Mouse (Mus musculus): ENCODE data around the gene Olr1. TPM values are rescaled to one million over a fixed set of nuclear protein-coding genes. Genes with fewer than 3 reads are reported as not detected.
"Not testable (repeated sequence)": the region's sequence is repeated elsewhere in the genome, so short reads cannot be mapped to it uniquely, and the experiment has no call there.

Olr1 gene
- total RNA-seq, 2 experiments from 2014 or later: not detected

DNA sequence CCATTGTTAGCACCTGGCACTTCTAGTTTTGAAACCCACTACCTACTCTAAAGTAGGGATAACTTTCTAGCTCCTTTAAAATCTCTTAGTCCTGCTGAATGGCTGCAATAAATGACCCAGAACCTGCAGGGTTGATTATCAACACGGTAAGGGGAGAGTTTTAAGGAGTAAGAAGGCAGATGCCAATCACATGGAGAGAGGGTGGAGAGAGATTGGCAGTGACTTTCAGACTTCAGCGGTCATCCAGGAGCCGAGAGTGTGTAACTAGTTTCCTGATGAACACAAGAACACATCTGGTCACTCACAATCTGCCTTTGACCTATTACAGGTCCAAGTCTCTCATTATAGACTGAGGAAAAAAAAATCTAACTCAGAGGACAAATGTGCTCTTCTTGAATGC lies 5.4 kb upstream of the Olr1 start, which contains the start of gene Tmem52b:
Tmem52b (plus strand) TSS at position 189 of the 400 bp plus-strand sequence.
- DNase-seq: no peak

DNA sequence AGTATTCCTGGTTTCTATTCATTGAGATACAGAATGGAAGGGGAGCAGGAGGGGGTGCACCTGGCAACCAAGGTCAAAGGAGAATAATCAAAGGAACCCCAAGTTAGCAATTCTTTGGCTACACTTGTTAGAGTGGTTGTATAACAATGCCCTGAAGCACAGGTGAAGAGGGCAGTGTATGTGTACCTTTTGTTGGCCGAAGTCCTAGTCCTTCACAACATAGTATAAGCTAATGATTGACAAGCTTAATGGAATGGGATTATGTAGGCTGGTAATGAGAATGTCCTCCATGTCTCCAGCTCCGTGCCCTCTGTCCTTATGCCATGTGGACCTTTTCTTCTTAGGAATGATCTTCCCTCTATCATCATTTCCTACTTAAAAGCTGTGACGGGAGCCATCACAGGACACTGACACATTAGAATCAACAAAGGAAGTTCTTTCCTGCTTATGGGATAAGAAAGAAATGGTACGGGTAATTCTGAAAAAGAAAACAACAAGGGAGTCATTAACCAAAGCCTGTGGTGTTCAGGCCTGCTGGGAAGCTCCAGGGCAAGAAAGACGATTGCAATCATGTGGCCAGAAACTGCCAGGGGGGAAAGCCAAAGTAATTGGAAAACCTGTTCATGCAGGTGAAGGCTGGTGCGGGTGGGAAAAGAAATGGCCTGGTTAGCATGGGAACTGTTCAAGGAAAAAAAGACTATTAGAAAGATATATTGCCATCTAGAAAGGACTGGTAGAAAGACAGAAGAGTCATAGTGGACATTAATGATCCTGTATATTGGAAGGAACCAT lies 3.4 kb upstream of the Olr1 start:
- no peak for DNase-seq

DNA sequence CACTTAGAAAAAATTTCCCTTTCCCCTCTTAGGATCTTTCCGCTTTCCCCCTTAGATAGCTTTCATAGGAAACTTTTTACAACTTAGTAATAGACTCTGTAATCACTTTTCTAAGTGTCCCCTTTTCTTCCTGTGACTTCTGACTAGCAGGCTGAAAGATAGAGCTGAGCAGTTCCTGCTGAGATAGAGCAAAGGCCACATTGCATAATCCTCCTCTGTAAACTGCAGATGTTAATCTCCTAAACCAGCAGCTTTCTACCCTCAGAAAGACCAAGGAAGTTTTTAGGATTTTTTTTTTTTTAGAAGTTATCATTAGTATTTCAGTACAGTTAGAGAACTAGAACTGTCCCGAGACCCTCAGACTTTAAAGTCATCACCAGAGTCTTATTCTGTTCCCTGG lies 3.5 kb downstream of the Olr1 start:
- DNase-seq: no peak

DNA sequence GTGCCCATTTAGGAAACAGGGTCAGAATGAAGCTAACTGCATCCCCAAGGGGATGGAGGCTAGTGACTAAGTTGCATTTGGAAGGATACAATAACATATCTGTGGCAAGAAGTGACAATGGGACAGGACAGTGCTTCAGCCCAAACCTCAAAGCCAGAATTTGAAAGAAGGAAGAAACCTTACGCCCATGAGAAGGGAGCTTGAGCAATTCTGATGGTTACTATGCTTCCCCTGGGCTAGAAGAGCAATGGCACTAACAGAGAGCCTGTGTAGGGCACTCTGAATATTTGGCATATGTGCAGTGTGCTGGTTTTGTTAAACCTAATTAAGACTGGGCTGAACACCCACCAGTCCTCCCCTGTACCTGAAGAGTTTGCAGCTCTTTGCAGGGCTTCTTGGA lies 7.4 kb downstream of the Olr1 start:
- DNase-seq: not testable (repeated sequence)

DNA sequence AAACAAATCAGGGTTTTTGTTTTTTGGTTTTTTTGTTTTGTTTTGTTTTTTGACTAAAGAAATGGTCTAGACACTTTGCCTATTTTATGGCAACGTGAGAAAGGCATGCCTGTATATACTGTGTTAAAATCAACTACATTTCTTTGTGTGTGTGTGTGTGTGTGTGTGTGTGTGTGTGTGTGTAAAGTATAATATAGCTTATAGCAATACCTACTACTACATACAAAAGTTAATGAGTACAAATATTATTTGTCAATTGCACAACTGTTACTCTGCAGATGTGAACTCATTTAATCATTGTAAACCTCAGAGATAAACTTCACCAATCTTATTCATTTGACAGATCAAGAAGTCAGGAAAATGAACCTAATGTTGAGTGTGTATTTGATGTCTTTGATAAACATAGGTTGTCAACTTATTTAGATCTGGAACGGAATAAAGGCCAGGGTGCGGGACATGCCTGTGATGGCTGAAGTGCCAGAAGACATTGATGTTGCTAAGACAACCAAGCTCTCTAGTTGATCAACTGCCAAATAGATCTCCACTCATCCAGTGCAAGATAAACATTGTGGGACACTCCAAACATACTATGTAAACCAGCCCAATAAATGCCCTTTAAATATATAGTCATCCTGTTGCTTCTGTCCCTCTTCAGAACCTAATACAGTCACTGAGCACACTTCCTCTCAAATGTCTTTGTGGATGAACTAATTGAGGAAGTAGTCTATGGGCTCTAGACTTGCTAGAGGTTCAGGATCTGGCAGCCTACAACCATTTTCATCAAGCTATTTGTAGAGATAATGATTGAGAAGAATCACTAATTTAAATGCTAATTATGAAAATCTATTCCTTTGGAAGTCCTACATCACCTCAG lies 9.4 kb downstream of the Olr1 start:
- DNase-seq: no peak

DNA sequence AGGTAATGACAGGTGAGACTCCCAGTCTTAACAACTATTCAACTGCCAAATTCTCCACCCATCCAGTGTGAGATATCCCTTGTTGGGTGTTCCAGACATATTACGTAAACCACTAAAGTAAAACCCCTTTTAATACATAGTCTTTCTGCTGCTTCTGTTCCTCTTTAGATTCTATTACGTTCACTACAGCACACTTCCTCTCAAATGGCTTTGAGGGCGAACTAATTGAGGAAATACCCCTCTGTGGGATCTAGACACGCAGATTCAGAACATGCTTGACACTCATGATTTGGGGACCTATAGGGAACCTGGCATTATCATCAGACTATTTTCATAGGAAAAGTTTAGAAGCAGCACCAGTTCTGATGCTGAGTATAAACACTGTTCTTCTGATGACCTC lies 12.0 kb downstream of the Olr1 start:
- no peak for DNase-seq

DNA sequence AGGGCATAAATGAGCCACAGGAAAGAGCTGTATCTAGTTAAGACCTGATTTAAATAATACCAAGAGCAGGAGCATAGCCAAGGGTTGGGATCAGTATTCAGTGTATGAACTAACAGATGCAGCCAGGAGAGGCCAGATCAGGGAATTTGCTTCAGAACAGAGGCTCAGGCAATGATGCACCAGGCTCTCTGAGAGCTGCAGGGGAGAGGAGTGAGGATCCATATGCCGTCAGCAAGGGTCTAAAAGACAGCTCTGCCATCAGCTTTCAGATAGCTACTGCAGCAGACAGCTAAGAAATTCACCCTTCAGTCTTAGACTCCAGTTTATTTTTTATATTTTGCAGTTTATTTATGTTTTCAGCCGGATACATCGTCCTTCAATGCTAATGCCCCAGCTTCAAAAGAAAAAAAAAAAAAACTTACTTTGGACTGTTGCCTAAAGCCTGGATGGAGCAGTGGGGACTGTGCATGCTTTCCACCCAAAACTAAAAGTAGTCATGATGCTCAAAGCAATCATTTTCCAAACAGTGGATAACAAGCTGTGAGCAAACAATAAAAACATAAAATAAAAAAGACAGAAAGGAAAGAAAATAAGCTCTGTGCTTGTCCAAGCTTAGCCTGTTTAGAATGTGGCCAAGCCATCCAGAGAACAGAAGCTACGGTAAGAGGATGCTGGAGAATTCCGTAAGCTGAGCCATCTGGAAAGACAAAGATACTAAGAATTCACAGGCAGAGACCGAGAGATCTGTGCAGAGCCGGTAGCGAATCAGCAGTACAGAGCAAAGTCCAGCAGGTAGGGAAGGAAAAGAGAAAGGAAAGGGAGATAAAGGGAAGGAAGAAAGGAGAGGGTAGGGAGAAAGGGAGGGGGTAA lies 26.6 kb downstream of the Olr1 start:
- no peak for DNase-seq

DNA sequence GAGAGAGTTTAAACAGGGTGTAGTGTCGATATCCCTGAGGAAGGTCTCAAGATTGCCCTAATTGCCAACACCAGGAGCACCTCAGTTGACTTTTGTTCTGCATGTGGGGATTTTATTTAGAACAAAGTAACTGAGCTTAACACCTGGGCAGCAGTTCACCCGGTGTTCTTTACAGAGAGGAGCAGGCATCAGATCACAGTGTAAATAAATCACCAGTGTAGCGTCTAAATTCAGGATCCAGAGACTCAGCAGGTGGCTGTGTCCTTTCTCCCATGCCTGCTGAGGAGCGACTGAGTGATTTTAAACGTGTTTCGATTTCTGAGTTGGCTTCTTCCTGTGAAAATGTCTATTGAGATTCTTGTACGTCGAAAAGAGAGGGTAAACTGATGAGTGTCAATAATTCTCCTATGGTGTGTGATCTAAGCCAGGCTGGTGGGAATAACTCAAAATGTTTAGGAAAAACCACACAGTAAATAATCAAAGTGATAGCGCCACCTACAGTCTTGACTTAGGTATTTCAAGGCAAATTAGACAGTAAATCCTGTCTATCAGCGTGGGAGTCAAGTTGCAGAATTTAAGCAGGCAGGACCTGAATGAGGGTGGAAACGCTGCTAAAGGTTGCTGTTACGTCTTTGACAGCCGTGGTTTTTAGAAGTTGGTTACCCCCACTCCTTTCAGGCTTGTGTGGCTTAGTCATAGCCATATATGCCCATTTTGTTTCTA lies 30.4 kb downstream of the Olr1 start:
- no peak for DNase-seq

DNA sequence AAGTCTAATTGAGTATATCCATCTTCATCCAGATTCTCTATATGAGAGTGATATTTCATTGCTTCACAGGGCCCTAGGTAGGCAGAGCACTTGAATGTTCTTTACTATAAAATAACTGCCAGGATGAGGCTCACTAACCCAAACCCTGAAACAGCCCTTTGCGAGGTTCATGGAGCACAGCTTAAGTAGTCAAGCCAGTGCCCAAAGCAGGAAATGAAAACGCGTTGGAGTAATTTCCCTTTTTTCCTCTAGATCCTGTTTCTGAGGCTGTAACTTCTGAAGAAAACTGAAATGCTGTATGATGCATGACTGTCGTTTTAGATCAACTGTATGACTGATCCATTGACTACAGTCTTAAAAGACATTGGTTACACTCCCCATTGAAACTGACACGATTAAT lies 34.3 kb downstream of the Olr1 start:
- DNase-seq: no peak

DNA sequence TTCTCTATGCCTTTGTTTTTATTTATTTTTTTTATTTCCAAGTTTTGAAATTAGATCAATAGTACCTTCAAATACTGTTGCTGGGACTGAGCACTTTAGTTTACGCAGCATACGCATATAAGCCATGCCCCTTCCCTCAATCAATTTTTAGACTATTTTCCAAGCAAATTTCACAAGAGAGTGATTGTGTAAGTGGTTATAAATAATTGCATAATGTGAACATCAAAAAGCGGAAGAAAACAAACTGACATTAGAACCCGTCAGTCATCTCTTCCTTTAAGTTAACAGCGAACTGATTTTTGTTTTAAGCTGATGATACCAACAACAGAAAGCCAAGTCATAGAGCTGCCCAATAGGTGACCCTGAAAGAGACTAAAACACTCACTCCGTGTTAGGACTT lies 35.6 kb downstream of the Olr1 start:
- DNase-seq: no peak

DNA sequence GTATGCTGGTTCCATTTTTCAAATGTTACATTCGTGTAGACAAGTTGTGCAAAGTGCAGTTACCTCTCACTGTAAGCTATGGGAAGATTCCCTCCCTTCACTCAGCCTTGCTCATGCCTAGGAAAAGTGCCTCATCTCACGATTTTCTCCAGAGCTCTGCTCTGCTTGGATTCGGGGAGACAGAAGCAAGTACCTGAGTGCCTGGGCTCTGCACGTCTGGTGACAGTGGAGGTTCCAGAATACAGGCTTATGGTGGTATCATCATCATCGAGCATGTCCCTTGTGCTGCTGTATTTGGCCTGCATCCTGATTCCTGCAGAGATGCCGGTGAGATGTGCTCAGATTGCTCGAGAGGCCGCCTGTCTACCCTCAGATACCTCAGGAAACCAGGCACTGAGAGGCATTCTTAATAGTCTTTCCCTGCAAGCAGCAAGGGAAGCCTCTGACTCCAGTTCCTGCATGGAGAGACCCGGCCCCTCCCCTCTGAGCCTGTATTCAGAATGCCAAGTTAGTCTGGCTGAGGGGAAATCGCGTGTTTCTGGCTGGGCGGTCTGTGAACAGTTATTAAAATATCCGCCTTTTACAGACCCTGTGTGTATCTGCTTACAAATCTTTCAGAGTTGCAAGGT lies 55.4 kb downstream of the Olr1 start, which contains the start of gene Clec1a:
Clec1a (minus strand) TSS at position 590 of the 629 bp plus-strand sequence.
- peak; percentile 34 for DNase-seq

DNA sequence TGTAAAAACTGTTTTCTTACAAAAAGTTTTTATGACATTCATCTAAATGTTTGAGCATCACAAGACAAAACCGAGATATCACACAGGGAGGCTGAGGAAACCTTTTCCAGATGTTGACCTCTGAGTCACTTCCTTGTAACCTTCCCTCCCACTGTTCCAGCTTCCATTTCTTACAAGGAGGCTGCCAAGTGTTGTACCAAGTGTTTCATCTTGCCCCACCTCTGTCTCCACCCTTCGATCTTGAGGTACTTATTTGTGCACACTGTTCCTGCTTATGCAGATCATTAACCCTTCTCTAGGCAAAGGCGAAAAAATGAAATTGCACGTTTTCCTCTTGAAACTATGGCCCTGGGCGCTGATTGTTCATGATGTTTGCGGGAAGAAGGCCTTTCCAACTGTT lies 57.2 kb downstream of the Olr1 start:
- peak; percentile 15 for DNase-seq

DNA sequence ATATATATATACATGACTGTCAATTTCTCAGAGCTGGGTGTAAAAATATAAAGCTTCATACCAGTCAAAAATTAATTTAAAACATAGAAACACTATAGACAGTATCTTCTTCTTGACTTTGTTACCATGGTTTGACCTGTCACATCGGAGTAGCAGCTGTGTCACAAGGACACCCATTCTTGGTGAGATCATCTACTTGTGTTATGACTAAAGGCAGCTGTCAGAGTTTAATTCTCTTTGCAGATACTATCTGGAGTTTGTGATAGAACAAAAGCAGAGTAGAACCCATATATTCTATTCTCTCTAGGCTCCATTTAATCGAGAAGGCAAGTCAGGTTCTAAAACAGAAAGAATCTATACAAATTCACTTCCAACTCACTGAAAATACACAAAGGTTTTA lies 68.9 kb downstream of the Olr1 start:
- DNase-seq: no peak

DNA sequence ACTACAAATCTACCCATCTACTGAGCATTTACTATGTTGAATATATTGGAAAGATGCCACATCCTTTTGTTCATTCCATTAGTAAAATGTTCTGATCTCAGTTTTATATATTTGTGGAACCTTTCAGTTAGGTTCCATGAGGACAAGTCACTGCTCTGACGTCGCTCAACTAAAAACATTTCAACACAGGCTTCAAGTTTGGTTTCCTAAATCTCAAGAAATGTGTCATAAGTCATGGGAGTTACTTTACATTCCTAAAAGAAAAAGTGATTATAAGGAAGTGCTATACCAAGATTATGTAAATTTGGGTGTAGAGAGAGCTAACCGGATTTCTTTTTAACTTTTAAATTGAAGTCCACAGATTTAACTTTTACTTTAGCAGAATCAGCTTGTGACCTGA lies 70.9 kb downstream of the Olr1 start:
- DNase-seq: no peak

Other genes starting within 250 kb of the Olr1 start
- gene Cd69, start 231.7 kb downstream of the Olr1 start, total RNA-seq (2021): under 1 TPM in 1 of 2 experiments, not detected in 1; 0.19 TPM
- gene 4922502D21Rik, start 175.4 kb downstream of the Olr1 start, total RNA-seq (2021): not detected
- gene Clec12a, start 164.5 kb downstream of the Olr1 start, total RNA-seq (2021): under 1 TPM in 1 of 2 experiments, not detected in 1; 0.46 TPM
- not detected for gene Clec12b, start 121.3 kb downstream of the Olr1 start, total RNA-seq (2021)
- gene Clec1b, start 109.9 kb downstream of the Olr1 start, total RNA-seq (2021): not detected
- not detected for gene Clec9a, start 98.3 kb downstream of the Olr1 start, total RNA-seq (2021)
- gene Clec1a, start 55.2 kb downstream of the Olr1 start, total RNA-seq (2021): 1 to 10 TPM; 2.4 to 2.5 TPM
- not detected for gene Tmem52b, start 5.4 kb upstream of the Olr1 start, total RNA-seq (2021)
- gene Gabarapl1, start 26.0 kb upstream of the Olr1 start, total RNA-seq (2021): 10 to 100 TPM; 38.2 to 41.9 TPM
- not detected for gene Klre1, start 70.7 kb upstream of the Olr1 start, total RNA-seq (2021)
- not detected for gene Klrd1, start 84.6 kb upstream of the Olr1 start, total RNA-seq (2021)
- gene Klrk1, start 116.7 kb upstream of the Olr1 start, total RNA-seq (2021): not detected
- not detected for gene Klrc3, start 136.2 kb upstream of the Olr1 start, total RNA-seq (2021)
- not detected for gene Klrc2, start 153.5 kb upstream of the Olr1 start, total RNA-seq (2021)
- gene Klrc1, start 171.8 kb upstream of the Olr1 start, total RNA-seq (2021): not detected
- not detected for gene Klri1, start 210.0 kb upstream of the Olr1 start, total RNA-seq (2021)
- gene Klri2, start 233.3 kb upstream of the Olr1 start, total RNA-seq (2021): not detected

All from gastrocnemius, postnatal 25 days (tissue).